Mouse (Mus musculus): ENCODE data around the gene Zfhx2.

DNA sequence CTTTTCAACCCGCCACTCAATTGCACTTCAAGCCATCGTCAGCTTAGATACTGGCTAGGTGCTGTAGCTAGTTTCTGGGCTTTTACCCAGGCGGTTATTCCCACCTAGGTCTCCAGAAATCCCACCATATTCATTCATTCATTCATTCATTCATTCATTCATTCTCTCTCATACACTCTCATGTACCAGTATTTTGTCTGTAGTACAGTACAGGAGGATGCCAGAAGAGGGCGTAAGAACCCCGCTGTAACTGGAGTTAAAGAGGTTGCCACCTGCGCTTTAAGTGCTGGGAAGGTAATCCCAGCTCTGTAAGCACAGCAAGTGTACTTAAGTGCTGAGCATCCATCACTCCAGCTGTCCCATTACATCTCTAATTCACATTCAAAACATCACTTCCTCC, 1.8 kb upstream of the Zfhx2 start:
- no peak for TF ChIP-seq CTCF (IDR thresholded peaks at IDR 0.05; ENCODE audit: low read depth, low read length)
- no peak for TF ChIP-seq POLR2A (IDR thresholded peaks at IDR 0.05; ENCODE audit: borderline replicate concordance, low read depth, low read length)
